Mouse (Mus musculus): ENCODE measurements around the gene Zfp354a.
"Not testable (repeated sequence)": the region's sequence is repeated elsewhere in the genome, so short reads cannot be mapped to it uniquely, and the experiment has no call there.

Zfp354a gene

DNA sequence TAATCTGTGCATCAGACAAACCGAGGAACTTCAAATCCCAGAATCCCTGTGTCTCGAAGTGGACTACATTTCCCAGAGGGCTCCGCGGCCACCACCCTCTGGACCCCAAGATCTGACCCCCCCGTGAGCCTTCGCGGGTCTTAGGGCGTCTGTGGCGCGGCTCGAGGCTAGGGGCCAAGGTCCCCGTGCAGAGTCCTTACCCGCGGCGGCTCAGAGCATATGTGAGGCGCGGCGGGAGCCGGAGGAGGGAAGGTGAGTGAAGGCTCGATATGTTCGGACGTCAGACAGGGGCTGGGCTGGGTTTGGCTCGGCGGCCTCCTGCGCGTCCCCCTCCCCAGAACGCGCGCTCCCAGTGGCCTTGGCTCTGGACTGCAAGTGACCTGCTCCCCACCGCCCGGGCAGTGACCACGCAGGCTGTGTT is at the start of gene Zfp354a:
Gene Zfp354a, plus strand, starts transcription at position 107 of the 421 bp plus-strand sequence.
- peak; percentile 86 for DNase-seq (ENCODE audit: low read depth, low spot score)

DNA sequence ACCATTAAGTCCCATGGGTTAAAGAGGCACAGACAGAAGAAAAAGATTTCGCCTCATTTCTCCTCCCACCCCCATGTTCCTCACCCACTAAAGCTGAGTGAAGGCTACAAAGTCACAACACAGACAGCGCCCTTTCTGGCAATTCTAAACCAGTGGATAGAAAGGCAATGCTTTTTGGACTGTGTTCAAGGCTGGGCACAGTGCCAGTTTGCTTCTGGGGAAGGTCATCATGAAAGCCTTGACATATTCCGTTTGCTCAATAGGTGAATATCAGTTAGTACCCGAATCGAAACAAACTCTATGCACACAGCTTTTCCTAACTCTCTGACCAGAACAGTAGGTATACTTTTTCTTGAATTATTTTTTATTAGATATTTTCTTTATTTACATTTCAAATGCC is 47.2 kb upstream of the Zfp354a start:
- DNase-seq (ENCODE audit: low read depth, low spot score) = no peak

DNA sequence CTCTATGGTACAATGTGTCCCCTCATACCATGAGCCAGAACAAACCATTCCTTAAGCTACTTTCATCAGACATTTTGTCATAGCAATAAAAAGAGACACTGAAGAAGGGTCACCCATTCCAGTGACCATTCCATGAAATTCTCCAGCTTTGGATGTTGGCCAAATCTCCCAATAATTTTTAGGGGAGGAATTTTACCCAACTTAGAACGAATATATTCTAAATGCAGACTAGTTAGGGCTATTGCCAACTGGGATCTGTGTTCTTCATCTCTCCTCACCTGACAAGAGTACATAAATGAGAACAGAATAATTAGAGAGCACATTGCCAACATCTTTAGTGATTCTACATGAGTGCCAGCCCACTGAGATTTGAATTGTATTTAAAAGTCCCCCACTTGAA is 45.1 kb upstream of the Zfp354a start, which contains the start of gene Olfr54:
Gene Olfr54, plus strand, starts transcription at position 301 of the 400 bp plus-strand sequence.
- no peak for DNase-seq (ENCODE audit: low read depth, low spot score)

DNA sequence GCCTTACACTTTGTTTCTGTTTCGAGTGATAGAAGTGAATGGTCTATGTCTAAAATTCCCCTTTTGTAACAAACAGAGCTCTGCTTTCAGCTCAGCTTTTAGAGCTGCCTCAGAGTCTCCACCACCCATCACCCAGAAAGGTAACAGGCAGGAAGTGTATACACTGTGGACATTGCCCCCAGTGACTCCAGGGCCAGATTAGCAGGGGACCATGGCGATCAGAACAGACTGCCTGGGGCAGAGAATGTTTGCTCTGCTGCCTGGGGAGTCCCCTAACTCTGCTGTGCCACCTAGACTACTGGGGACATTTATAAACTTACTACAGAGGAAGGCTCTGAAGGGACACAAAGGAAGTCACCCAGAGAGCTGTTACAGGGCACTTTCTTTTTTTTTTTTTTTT is 42.7 kb upstream of the Zfp354a start:
- no peak for DNase-seq (ENCODE audit: low read depth, low spot score)

DNA sequence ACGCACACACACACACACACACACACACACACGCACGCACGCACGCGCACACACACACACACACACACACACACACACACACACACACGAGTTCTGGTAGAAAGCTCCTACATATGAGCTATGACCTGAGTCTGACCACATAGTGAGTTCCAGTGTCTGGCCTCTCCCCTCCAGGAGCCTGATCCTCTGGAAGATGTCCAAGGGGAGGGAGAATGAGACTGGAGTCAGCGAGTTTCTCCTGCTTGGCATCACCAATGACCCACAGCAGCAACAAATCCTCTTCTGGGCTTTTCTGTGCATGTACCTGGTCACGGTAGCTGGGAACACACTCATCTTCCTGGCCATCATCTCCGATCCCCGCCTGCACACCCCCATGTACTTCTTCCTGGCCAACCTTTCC is 32.2 kb upstream of the Zfp354a start:
- DNase-seq (ENCODE audit: low read depth, low spot score) = not testable (repeated sequence)

DNA sequence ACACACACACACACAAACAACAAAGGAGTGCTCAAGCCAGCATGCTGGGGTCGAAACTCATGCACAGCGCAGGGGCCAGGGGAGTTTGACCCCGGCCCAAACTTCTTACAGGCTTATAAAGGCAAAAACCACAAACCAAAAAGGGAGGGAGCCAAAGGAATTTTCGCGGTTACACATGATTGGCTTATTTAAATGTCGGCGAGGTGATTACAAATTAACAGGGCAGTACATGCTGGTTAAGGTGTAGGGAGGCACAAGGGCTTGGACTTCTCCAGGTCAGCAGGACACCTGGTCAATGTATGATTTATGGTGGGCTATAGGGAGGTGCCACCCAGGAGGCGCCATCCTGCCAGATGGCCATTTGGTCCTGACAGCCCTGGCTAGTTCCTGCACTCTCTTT is 29.7 kb upstream of the Zfp354a start:
- not testable (repeated sequence) for DNase-seq (ENCODE audit: low read depth, low spot score)

DNA sequence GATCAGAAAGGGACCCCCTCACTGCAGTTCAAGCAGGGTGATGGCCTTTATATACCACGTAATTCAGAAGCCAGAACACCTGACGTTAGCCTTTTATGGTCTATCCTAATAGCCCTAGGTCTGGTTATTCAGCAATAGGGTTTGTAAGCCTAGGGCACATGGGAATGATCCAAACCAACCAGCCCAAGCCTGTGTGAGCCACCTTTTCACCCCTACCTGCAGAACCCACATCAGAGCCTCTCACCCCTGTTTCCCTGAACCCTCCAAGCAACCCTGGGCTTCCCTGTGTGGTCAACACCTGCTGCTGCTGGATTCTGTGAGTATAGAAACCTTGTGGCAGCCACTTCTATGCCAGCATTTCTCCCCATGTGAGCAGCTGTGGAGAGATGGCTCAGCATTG is 28.8 kb upstream of the Zfp354a start:
- DNase-seq (ENCODE audit: low read depth, low spot score) = no peak

DNA sequence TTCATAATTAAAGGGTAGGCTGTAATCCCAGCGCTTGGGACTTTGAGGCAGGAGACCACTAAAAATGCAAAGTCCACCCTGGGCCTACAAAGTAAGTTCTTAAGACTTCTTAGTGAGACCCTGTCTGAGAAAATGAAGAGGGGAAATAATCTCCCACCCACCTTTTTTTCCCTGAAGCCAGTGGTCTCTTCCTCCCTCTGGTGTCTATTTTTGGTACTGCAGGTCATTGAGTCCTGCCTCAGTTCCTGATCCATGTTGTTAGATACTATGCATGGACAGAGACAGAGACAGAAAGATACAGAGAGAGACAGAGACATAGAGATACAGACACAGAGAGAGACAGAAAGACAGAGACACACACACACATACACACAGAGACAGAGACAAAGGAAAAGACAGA is 26.2 kb upstream of the Zfp354a start:
- DNase-seq (ENCODE audit: low read depth, low spot score) = peak; percentile 28

DNA sequence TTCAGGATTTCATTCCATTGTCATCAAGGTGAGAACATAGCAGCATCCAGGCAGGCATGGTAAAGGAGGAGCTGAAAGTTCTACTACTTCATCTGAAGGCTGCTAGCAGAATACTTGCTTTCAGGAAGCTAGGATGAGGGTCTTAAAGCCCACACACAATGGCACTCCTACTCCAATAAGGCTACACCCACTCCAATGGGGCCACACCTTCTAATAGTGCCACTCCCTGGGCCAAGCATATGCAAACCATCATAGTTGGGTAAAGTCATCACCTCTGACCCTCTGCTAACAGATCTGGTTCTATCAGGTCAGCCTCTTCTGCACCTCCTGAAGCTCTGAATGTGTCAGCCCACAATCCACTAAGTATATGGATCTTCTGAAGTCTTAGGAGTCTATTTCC is 24.9 kb upstream of the Zfp354a start:
- DNase-seq (ENCODE audit: low read depth, low spot score) = not testable (repeated sequence)

DNA sequence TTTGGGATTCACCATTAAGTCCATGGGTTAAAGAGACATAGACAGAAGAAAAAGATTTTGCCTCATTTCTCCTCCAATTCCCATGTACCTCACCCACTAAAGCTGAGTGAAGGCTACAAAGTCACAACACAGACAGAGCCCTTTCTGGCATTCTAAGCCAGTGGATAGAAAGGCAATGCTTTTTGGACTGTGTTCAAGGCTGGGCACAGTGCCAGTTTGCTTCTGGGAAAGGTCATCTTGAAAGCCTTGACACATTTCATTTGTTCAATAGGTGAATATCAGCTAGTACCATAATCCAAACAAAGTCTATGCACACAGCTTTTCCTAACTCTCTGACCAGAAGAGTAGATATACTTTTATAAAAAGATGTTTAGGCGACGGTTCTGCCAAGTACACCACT is 23.1 kb upstream of the Zfp354a start:
- DNase-seq (ENCODE audit: low read depth, low spot score) = no peak

DNA sequence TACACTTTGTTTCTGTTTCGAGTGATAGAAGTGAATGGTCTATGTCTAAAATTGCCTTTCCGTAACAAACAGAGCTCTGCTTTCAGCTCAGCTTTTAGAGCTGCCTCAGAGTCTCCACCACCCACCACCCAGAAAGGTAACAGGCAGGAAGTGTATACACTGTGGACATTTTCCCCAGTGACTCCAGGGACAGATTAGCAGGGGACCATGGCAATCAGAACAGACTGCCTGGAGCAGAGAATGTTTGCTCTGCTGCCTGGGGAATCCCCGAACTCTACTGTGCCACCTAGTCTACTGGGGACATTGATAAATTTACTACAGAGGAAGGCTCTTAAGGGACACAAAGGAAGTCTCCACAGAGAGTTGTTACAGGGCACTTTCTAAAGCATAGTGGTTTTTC is 14.3 kb upstream of the Zfp354a start:
- DNase-seq (ENCODE audit: low read depth, low spot score) = not testable (repeated sequence)

DNA sequence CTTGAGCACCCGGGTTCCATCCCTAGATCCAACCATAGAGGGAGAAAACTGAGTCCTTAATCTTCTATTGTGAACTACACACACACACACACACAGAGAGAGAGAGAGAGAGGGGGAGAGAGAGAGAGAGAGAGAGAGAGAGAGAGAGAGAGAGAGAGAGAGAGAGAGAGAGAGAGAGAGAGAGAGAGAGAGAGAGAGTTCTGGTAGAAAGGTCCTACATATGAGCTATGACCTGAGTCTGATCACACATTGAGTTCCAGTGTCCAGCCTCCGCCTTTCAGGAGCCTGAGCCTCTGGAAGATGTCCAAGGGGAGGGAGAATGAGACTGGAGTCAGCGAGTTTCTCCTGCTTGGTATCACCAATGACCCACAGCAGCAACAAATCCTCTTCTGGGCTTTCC is 11.2 kb upstream of the Zfp354a start, which contains the start of gene Olfr1375:
Gene Olfr1375, plus strand, starts transcription at position 301 of the 400 bp plus-strand sequence.
- DNase-seq (ENCODE audit: low read depth, low spot score) = not testable (repeated sequence)

DNA sequence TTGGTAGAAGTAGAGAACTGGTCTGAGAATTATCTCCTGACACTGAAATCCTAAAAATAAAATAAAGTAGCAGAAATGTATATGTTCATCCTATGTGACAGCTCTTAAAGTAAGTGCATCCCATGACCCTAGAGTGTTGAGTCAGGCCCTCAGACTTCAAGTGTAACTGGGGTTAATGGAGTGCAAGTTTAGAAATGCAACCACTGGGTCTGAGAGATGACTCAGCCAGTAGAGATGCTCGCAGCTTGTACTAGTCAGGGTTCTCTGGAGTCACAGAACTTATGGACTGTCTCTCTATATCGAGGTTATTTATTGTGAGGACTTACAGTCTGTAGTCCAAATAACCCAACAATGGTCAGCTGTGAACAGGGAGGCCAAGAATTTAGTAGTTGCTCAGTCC is 7.4 kb upstream of the Zfp354a start:
- no peak for DNase-seq (ENCODE audit: low read depth, low spot score)

DNA sequence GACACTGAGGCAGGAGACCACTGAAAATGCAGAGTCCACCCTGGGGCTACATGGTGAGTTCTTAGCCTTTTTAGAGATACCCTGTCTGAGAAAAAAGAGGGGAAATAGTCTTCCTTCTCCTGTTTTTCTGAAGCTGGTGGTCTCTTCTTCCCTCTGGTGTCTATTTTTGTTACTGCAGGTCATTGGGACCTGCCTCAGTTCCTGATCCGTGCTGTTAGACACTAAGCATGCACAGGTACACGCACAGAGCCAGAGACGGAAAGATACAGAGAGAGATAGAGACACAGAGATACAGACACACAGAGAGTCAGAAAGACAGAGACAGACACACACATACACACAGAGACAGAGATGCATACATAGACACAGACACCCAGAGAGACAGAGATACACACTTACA is 5.8 kb upstream of the Zfp354a start:
- DNase-seq (ENCODE audit: low read depth, low spot score) = no peak

DNA sequence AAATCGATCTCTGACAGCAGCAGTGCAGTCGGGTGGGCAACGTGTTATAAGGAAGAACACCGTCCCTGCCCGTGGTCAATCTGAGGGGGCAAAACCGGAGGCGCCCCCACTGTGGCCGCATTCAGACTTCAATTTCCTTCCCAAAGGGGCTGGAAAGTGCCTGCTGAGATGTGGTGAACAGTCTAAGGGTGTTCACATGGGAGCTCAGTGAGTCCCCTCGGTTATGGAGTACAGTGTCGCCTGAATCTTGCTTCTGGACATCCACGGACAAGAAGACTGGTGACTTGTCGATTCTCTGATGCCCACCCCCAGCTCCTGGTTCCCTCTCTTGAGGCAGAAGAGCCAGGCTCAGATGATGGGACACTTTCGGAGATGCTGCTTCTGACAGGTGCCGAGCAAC is 583 bp downstream of the Zfp354a start:
- no peak for DNase-seq (ENCODE audit: low read depth, low spot score)

DNA sequence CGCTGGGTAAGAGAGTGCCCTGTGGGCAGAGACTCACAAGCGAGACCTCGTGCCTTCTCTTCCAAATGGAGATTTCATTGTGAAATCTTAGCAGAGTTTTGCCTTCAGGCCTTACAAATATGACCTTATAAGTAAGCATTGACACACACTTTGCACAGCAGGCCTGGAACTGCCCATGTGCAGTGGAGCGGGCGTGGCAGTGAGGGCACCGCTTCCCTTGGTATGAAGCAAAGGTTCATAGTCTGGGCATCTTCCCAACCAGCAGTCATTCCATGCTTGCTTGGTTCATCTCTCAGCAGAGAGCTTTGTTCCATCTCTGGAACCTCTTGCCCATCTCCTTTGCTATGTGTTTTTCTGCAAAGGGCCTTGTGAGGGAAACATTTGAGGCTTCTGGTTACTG is 1.9 kb downstream of the Zfp354a start:
- DNase-seq (ENCODE audit: low read depth, low spot score) = no peak

DNA sequence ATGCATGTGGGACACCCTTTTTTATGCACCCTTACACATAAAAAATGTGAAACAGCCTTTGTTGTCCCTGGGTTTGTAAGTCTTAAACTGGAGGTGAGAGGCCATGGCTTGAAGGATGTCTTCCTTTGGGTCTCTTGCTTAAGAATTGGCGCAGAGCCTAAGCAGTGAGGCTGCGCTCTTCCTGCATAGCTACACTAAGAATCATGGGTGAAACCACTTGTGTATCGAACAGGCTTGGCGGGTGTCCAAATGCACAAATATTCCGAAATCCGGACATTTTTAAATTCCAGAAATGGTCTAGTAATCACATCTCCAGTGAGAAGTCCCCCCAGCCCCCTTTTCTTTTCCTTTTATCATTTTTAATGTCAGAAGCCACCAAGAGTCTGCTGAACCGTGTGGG is 4.2 kb downstream of the Zfp354a start:
- DNase-seq (ENCODE audit: low read depth, low spot score) = no peak

DNA sequence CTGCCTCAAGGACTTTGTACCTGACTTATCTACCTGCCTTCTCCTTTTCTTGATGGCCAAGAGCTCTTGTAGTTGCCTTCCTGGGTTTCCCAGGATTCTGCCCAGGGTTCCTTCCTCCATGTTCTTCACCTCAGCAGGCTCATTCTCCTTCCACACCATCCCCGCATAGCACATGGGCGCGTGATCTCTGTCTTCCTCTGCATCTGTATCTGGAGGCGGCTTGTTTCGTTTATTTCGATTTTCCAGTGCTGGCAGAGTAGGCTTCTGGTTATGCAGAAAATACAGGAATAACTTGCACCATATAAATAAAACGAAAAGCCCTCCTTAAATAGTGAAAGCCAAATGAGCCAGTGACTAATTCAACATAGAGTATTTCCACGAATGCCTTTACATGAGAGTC is 4.8 kb downstream of the Zfp354a start:
- DNase-seq (ENCODE audit: low read depth, low spot score) = no peak

DNA sequence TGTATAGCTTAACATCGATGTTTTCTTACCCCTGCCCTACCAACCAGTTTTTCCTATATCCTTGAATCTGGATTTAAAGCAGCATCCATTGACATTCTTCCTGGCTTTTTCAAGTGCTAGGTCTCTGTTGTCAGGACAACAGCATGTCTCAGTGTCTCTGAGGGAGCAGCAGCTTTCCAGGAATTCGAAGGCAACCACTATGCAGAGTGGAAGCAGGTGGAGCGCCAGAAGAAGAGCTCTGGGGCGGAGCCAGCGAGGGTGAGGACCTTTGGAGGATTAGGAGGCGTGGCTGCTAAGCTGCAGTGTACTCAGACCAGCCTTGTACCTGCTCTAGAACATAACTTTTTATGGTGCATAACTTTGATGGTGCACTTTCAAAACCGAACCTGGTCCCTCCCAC is 25.5 kb downstream of the Zfp354a start:
- no peak for DNase-seq (ENCODE audit: low read depth, low spot score)

DNA sequence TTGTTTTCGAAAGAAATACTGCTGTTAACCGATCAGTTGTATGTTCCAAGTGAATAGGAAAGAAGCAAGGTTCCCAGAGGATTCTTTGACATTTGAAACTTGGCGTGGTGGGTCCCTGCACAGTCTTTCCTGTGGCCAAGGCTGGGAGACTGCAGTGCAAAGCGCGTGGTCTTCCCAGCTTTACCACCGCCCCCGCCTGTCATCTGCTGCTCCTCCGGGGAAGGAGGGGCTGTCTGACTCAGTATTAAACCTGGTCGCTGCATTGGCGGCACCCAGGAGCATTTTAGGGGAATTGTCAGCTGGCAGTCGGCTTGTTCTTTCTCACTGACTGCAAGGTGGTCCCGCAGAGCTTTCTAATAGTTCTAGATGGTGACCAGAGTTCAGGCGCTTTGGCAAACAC is 26.2 kb downstream of the Zfp354a start:
- DNase-seq (ENCODE audit: low read depth, low spot score) = no peak

DNA sequence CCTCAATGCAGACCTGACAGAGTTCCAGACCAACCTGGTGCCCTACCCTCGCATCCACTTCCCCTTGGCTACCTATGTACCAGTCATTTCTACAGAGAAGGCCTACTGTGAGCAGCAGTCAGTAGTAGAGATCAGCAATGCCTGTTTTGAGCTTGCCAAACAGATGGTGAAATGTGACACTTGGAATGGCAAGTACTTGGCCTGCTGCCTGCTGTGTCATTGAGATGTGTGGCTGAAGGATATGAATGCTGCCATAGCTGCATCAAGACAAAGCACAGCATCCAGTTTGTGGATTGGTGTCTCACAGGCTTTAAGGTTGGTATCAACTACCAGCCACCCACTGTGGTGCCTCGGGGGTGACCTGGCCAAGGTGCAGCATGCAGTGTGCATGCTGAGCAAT is 48.2 kb downstream of the Zfp354a start:
- DNase-seq (ENCODE audit: low read depth, low spot score) = no peak

DNA sequence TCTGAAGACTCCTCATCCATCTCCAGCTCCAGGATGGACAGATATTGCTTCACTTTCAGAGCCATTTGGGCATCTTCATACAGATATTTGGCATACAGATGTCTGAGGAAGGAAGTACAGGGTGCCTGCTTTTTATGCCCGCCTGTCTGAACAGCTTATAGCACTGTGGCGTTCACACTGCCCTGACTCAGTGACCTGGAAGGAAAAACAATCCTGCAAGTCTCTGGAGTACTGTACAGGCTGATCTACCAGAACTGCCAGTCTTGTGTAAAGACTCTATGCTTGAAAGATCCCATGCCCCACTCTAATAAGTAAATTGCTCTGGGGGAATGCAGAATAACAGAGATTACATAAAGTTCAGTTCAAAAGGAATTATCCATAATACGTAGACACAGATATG is 51.6 kb downstream of the Zfp354a start:
- DNase-seq (ENCODE audit: low read depth, low spot score) = no peak
